Mouse (Mus musculus) cerebellum, adult 11 months (tissue): ENCODE measurements at regions not wholly inside any gene's neighbourhood (a gene's known extent, or its start where the extent isn't known, plus 50 kb on each side); places are given as distances from the start of the nearest gene placed in this dataset.

Source experiments
- DNase-seq: peaks from one replicate; pipeline ENCODE4 v3.0.0; 2022

GRCm38 (mm10) chr11:57958233-57958632 lies 50.6 kb upstream of the Larp1 start:
- DNase-seq: no peak

- no peak for DNase-seq
These were observed 52.0 kb upstream of the Larp1 start for GRCm38 (mm10) chr11:57956909-57957308.

DNA sequence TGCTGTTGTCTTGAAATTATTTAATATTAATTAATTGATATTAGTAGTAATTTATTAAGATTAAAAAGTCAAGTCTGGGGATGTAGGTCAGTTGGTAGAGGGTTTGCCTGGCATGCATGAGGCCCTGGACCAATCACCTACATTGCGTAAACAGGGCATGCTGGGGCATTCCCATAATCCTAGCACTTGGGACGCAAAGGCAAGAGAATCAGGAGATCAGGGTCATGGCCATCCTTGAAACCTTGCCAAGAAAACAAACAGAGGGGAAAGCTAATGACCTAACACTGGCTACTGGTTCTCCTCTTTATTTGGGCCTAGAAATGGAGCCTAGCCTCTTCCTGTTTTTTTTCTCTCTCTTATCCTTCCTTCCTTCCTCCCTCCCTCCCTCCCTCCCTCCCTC lies 52.8 kb upstream of the Larp1 start:
- DNase-seq: no peak

- no peak for DNase-seq
These were observed 53.4 kb upstream of the Larp1 start for GRCm38 (mm10) chr11:57955476-57955875.

GRCm38 (mm10) chr11:57954510-57955184 lies 54.2 kb upstream of the Larp1 start:
- DNase-seq: no peak

DNA sequence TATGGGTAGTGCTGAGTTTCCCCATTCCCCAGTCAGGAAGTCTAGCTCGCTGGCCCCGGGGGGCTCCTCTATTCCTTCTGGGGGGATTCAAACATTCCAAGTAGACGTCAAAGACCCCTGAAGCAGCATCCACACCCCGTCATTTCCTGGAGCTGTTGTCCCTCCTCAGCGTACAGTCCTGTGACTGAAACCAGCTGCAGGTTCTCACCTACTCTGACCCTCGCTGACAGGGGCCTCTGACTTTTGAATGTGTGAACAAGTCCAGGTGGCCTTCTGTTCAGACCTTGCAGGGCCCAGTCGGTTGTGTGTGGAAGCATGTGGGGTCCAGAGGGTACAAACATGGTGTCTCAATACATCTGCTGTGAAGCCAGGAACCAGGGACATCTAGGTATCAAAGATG lies 55.2 kb upstream of the Larp1 start:
- DNase-seq: no peak

- DNase-seq: no peak
These were observed 56.2 kb upstream of the Larp1 start for GRCm38 (mm10) chr11:57952619-57953018.

- DNase-seq: no peak
These were observed 57.1 kb upstream of the Larp1 start for GRCm38 (mm10) chr11:57951541-57952326.

- no peak for DNase-seq
These were observed 57.9 kb upstream of the Larp1 start for GRCm38 (mm10) chr11:57950989-57951388.

DNA sequence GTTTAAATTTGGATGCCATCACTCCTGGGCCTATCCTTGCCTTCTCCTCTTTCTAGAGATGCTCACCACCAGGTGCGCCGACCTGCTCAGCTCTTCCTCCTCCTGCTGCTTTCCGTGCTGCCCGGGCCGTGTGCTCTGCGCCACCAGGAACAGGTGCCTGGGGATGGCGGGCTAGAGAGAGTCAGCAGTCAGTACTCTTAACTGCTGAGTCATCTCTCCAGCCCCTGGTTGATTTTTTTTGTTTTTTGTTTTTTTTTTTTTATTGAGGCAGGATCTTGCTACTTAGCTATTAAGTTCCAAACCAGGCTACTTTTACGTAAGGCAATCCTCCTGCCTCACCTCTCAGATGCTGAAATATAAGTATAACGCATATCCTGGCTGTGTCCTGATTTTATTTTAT lies 59.8 kb upstream of the Larp1 start:
- no peak for DNase-seq

DNA sequence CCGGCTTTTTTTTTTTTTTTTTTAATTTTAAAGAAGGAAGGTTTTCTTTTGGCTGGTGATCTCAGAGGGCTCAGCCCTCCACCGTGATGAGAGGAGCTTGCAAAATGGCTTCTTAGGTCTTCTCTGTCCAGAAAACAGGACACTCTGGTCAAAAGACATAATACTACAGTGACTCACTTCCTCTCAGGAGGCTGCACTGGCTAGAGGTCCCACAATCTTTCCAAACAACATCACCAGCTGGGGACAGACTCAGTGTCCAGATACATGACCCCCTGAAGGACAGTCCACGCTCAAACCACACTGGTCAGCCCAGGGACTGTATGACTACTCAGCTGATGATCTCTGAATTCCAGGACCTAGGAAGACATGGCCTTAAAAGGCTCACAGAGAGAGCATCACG lies 61.5 kb upstream of the Larp1 start:
- DNase-seq: no peak

DNA sequence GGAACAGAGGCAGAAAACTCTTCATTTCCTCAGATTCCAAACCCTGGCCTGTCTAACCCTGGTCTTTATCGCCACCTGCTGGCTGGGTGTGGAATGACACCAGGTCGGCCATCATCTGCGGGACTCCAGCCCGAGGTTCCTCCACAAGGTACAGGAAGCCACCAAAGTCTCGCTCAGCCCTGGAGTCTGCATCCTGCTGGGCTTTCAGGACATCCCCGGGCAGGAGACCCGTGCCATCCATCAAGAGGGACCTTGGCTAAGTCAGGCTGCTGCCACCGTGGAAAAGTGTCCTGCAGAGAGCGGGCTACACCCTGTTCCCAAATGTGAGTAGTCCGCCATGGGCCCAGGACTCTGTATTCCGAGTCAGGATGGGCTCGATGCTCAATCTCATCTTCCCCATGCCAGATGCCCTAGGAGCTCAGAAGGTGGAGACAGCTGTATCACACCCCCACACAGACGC lies 74.4 kb upstream of the Larp1 start:
- DNase-seq: peak; percentile 74

GRCm38 (mm10) chr11:57933065-57933464 lies 75.8 kb upstream of the Larp1 start:
- DNase-seq: no peak

GRCm38 (mm10) chr11:57929506-57929905 lies 79.4 kb upstream of the Larp1 start:
- no peak for DNase-seq

DNA sequence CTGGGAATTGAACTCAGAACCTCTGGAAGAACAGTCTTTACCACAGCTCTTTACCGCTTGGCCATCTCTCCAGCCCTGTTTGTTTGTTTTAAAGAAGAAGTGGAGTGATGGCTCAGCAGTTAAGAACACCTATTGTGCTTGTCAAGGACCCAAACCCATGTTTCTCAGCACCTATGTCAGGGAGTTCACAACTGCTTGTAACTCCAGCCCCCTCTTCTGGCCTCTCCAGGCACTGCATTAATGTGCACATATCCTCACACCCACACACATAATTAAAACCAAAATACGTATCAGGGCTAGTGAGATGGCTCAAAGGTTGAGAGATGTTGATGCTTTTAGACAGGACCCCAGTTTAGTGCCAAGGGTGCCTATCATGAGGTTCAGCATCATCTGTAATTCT lies 87.6 kb upstream of the Hand1 start:
- DNase-seq: no peak

DNA sequence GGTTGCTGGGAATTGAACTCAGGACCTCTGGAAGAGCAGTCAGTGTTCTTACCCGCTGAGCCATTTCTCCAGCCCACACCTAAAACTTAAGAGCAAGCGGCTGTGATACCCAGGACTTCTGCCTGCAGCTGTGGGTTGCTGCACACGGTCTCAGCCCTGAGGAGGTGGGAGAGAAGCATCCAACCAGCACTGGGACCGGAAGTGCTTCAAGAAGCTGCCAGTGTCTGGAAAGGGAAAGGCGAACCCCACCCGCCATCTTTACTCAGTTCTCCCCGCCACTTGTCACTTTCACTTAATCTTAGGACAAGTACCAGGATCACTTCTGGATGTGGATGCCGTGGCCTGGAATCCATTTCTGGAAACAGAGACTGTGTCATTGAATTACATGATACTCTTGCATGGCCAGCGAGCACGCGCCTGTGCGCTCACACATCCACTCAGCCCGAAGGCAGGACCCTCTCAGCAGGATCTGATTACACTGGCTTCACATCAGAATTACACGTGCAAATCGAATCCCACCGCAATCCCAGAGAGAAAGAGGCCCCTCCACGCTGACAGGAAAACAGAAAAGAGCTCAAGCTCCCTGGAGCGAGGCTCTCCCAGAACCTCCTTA lies 85.9 kb upstream of the Hand1 start:
- DNase-seq: no peak

- DNase-seq: no peak
These were observed 85.4 kb upstream of the Hand1 start for GRCm38 (mm10) chr11:57917974-57918373.

- DNase-seq: no peak
These were observed 83.4 kb upstream of the Hand1 start for GRCm38 (mm10) chr11:57916016-57916415.

DNA sequence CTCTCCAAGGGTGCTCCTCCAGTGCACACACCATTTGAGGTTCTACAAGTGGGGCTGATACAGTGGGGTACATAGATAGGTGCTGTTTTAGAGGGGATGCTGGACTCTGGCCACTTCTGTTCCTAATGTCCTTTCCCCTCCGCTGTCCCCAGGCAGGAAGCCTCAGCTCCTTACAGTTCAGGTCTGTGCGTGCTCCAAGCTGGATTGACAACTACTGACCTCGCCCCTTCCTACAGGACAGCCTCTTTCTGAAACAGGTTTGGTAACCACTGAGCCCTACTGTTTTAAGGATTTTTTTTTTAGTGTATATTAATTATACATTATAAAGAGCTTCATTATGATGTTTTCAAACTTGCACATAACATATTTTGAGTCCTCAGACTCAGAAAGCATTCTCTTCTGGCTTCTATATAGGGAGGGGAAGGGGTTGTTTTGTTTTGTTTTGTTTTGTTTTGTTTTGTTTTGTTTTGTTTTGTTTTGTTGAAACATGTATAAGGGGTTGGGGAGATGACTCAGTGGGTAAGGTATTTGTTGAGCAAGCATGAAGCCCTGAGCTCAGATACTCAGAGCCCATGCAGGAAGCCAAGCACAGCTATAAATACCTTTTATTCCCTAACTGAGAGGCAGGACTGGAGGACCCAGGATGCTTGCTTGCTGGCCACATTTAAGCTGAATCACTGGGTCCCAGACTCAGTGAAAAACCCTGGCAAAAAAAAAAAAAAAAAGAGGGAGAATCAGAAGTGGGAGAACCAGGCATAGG lies 81.4 kb upstream of the Hand1 start:
- DNase-seq: no peak

GRCm38 (mm10) chr11:57913020-57913699 lies 80.5 kb upstream of the Hand1 start:
- no peak for DNase-seq

DNA sequence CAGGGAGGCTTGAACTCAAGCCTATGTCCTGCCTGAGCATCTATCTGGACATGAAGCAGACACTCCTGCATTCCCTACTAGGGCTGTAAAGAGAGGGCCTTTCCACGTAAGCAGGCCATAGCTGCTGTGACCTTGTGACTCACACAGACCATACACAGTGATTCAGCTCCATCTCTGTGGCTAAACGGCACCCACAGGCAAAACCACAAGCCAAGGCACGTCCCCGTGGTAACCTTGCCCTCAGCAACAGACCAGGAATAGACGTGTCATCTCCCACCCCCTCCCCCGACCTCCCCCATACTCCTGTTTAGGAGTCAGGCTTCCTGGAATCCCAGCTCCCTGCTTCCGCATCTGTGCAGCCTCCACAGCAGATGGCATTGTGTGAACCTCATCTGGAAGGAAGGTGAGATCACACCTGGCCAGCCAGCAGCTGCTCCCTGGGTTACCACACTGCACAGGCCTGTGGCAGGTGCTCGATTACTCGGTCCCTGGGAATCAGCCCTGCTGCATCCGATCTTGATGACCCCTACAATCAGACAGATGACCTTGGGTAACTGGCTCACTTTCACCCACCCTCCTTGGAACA lies 79.2 kb upstream of the Hand1 start:
- no peak for DNase-seq

GRCm38 (mm10) chr11:57904216-57904615 lies 71.6 kb upstream of the Hand1 start:
- DNase-seq: no peak
